ENCODE assay signal across 9 mouse cellular contexts in genomic region chr11:72470004-72470403, GRCm38 (mm10). TPM values are rescaled to one million over a fixed set of nuclear protein-coding genes. Genes with fewer than 3 reads are reported as not detected.
DNase-seq lines count a peak whose midpoint lies in the region; ATAC-seq and TF ChIP-seq lines count a peak whose summit lies in the region.
"Had no signal": no experiment of that assay in that cellular context is flagged by ENCODE, and none has a peak within 500 bp of the region (broad histone marks: within the 10 kb centered on the region; RNA-seq: fewer than 3 reads in every experiment).

No protein-coding gene starts in this region.

- 69% methylated on average over 4 of the region's 4 CpGs for WGBS in hindbrain, embryonic 10.5 days
- 72% methylated on average over 4 of the region's 4 CpGs for WGBS in hindbrain, embryonic 12.5 days
- WGBS in lung, embryonic 15.5 days, result 52% methylated on average over 4 of the region's 4 CpGs
- 33% methylated on average over 4 of the region's 4 CpGs for WGBS in lung, adult 2 months
- WGBS in embryonic facial prominence, embryonic 12.5 days, result 60% methylated on average over 4 of the region's 4 CpGs
- 42% methylated on average over 4 of the region's 4 CpGs for WGBS in liver, embryonic 15.5 days (ENCODE audit: insufficient replicate concordance)
- 68% methylated on average over 4 of the region's 4 CpGs for WGBS in midbrain, embryonic 16.5 days

- no peak for ATAC-seq in hindbrain, embryonic 12.5 days (ENCODE audit: low FRiP score)
- ATAC-seq in lung, embryonic 15.5 days (ENCODE audit: borderline replicate concordance, extremely low read depth, low FRiP score, low TSS enrichment), result no peak
- ATAC-seq in embryonic facial prominence, embryonic 12.5 days (ENCODE audit: insufficient number of reproducible peaks, insufficient read depth, low FRiP score, low TSS enrichment), result no peak
- ATAC-seq in liver, embryonic 15.5 days (ENCODE audit: insufficient read depth), result no peak
- no peak for ATAC-seq in midbrain, embryonic 16.5 days

- TF ChIP-seq CTCF in lung, adult 2 months (IDR thresholded peaks at IDR 0.05; ENCODE audit: insufficient read depth, low read length), result no peak

- H3K4me1 ChIP-seq in hindbrain, embryonic 10.5 days (replicated peaks), result peaks cover 84% of the 10 kb centered on the region
- peaks cover 37% of the 10 kb centered on the region for H3K4me1 ChIP-seq in hindbrain, embryonic 12.5 days
- peaks cover 79% of the 10 kb centered on the region for H3K4me1 ChIP-seq in lung, embryonic 15.5 days
- H3K4me1 ChIP-seq in lung, adult 2 months (ENCODE audit: control insufficient read depth, insufficient read depth, low read length), result peaks cover 51% of the 10 kb centered on the region
- H3K4me1 ChIP-seq in embryonic facial prominence, embryonic 12.5 days, result peaks cover 31% of the 10 kb centered on the region
- H3K4me1 ChIP-seq in liver, embryonic 15.5 days (replicated peaks), result peaks cover 88% of the 10 kb centered on the region
- peaks cover 3% of the 10 kb centered on the region; the same call in 1 of the 2 replicates for H3K4me1 ChIP-seq in midbrain, embryonic 16.5 days (ENCODE audit: control insufficient read depth, insufficient read depth, low read length)

- 0 out of 2 replicates have a peak, but pooled peaks cover 3% of the 10 kb centered on the region for H3K36me3 ChIP-seq in hindbrain, embryonic 10.5 days
- 0 out of 2 replicates have a peak, but pooled peaks cover 4% of the 10 kb centered on the region for H3K36me3 ChIP-seq in hindbrain, embryonic 12.5 days
- no peaks in the 10 kb centered on the region for H3K36me3 ChIP-seq in lung, embryonic 15.5 days
- no peaks in the 10 kb centered on the region for H3K36me3 ChIP-seq in embryonic facial prominence, embryonic 12.5 days
- no peaks in the 10 kb centered on the region for H3K36me3 ChIP-seq in liver, embryonic 15.5 days (replicated peaks)
- 0 out of 2 replicates have a peak, but pooled peaks cover 4% of the 10 kb centered on the region for H3K36me3 ChIP-seq in midbrain, embryonic 16.5 days (ENCODE audit: control insufficient read depth, insufficient read depth, low read length)

- TF ChIP-seq POLR2A in lung, adult 2 months (IDR thresholded peaks at IDR 0.05; ENCODE audit: borderline replicate concordance, extremely low read depth, low read depth, low read length), result no peak

- no peaks in the 10 kb centered on the region for H3K9me3 ChIP-seq in hindbrain, embryonic 10.5 days
- H3K9me3 ChIP-seq in hindbrain, embryonic 12.5 days (replicated peaks), result no peaks in the 10 kb centered on the region
- H3K9me3 ChIP-seq in lung, embryonic 15.5 days, result no peaks in the 10 kb centered on the region
- no peaks in the 10 kb centered on the region for H3K9me3 ChIP-seq in embryonic facial prominence, embryonic 12.5 days
- no peaks in the 10 kb centered on the region for H3K9me3 ChIP-seq in liver, embryonic 15.5 days (replicated peaks)
- H3K9me3 ChIP-seq in midbrain, embryonic 16.5 days (replicated peaks; ENCODE audit: control insufficient read depth, low read length, poor library complexity, severe bottlenecking), result no peaks in the 10 kb centered on the region

- H3K27me3 ChIP-seq in hindbrain, embryonic 10.5 days (ENCODE audit: insufficient read depth, poor library complexity, severe bottlenecking), result no peaks in the 10 kb centered on the region
- no peaks in the 10 kb centered on the region for H3K27me3 ChIP-seq in hindbrain, embryonic 12.5 days
- no peaks in the 10 kb centered on the region for H3K27me3 ChIP-seq in lung, embryonic 15.5 days
- H3K27me3 ChIP-seq in embryonic facial prominence, embryonic 12.5 days, result no peaks in the 10 kb centered on the region
- no peaks in the 10 kb centered on the region for H3K27me3 ChIP-seq in liver, embryonic 15.5 days
- no peaks in the 10 kb centered on the region for H3K27me3 ChIP-seq in midbrain, embryonic 16.5 days (ENCODE audit: control insufficient read depth, insufficient read depth, low read depth, low read length)

- no peak overlapping the region for H3K4me2 ChIP-seq in hindbrain, embryonic 12.5 days (replicated peaks)
- H3K4me2 ChIP-seq in lung, embryonic 15.5 days, result no peak overlapping the region
- no peak overlapping the region for H3K4me2 ChIP-seq in embryonic facial prominence, embryonic 12.5 days (replicated peaks)
- H3K4me2 ChIP-seq in liver, embryonic 15.5 days, result no peak overlapping the region
- no peak overlapping the region for H3K4me2 ChIP-seq in midbrain, embryonic 16.5 days (ENCODE audit: low read length)

- H3K9ac ChIP-seq in hindbrain, embryonic 12.5 days, result no peak overlapping the region
- no peak overlapping the region for H3K9ac ChIP-seq in lung, embryonic 15.5 days
- no peak overlapping the region for H3K9ac ChIP-seq in embryonic facial prominence, embryonic 12.5 days
- no peak overlapping the region for H3K9ac ChIP-seq in liver, embryonic 15.5 days
- H3K9ac ChIP-seq in midbrain, embryonic 16.5 days (ENCODE audit: low read depth, low read length), result no peak overlapping the region

- DNase-seq in hindbrain, embryonic 10.5 days (ENCODE audit: low spot score), result no peak
- DNase-seq in lung, adult 2 months, result no peak

- peak overlapping the region; percentile 50; the same call in 1 of the 2 replicates for H3K27ac ChIP-seq in hindbrain, embryonic 10.5 days
- no peak overlapping the region for H3K27ac ChIP-seq in hindbrain, embryonic 12.5 days
- peak overlapping the region; percentile 89 for H3K27ac ChIP-seq in lung, embryonic 15.5 days
- 0 out of 2 replicates have a peak overlapping the region, but pooled peaks have one; percentile 41 for H3K27ac ChIP-seq in embryonic facial prominence, embryonic 12.5 days
- H3K27ac ChIP-seq in liver, embryonic 15.5 days (replicated peaks), result peak overlapping the region; percentile 31; the same call in 1 of the 2 replicates
- no peak overlapping the region for H3K27ac ChIP-seq in midbrain, embryonic 16.5 days (ENCODE audit: low read length)
- H3K27ac ChIP-seq: macrophage had no signal

- H3K4me3 ChIP-seq in hindbrain, embryonic 10.5 days, result no peak overlapping the region
- H3K4me3 ChIP-seq in hindbrain, embryonic 12.5 days, result no peak overlapping the region
- no peak overlapping the region for H3K4me3 ChIP-seq in lung, embryonic 15.5 days
- no peak overlapping the region for H3K4me3 ChIP-seq in lung, adult 2 months (replicated peaks; ENCODE audit: extremely low read depth, low read depth, low read length)
- H3K4me3 ChIP-seq in embryonic facial prominence, embryonic 12.5 days, result no peak overlapping the region
- H3K4me3 ChIP-seq in liver, embryonic 15.5 days (replicated peaks), result no peak overlapping the region
- no peak overlapping the region for H3K4me3 ChIP-seq in midbrain, embryonic 16.5 days (ENCODE audit: low read depth, low read length)

RNA-seq across cellular contexts. Expression of gene Spns2, which starts 19.7 kb away (rescaled TPM):
- polyA plus RNA-seq in hindbrain, embryonic 10.5 days (2016; fragmentation: Nextera tagmentation; extraction: Ambion mirVana), result 4.0 and 5.5 TPM in 2 replicates
- 8.8 and 9.3 TPM in 2 replicates for polyA plus RNA-seq in hindbrain, embryonic 12.5 days (2016; fragmentation: Nextera tagmentation; extraction: Ambion mirVana)
- polyA plus RNA-seq in lung, embryonic 15.5 days (2015; fragmentation: Nextera tagmentation; extraction: Ambion mirVana), result 5.3 and 6.4 TPM in 2 replicates
- polyA plus RNA-seq in lung, adult 2 months (2012; rRNA removed), result 103 and 126 TPM in 2 replicates
- polyA plus RNA-seq in embryonic facial prominence, embryonic 12.5 days (2016; fragmentation: Nextera tagmentation; extraction: Ambion mirVana), result 3.9 and 4.3 TPM in 2 replicates
- polyA plus RNA-seq in liver, embryonic 15.5 days (2015; fragmentation: Nextera tagmentation; extraction: Ambion mirVana), result 4.1 and 5.3 TPM in 2 replicates
- polyA plus RNA-seq in midbrain, embryonic 16.5 days (2015; fragmentation: Nextera tagmentation; extraction: Ambion mirVana), result 6.8 and 8.4 TPM in 2 replicates
- polyA plus RNA-seq: macrophage had no signal

RNA-seq across cellular contexts. Expression of gene Mybbp1a, which starts 28.8 kb away (rescaled TPM):
- polyA plus RNA-seq in hindbrain, embryonic 10.5 days (2016; fragmentation: Nextera tagmentation; extraction: Ambion mirVana), result 148 and 215 TPM in 2 replicates
- polyA plus RNA-seq in hindbrain, embryonic 12.5 days (2016; fragmentation: Nextera tagmentation; extraction: Ambion mirVana), result 112 and 123 TPM in 2 replicates
- 137 and 140 TPM in 2 replicates for polyA plus RNA-seq in lung, embryonic 15.5 days (2015; fragmentation: Nextera tagmentation; extraction: Ambion mirVana)
- polyA plus RNA-seq in lung, adult 2 months (2012; rRNA removed), result 26.1 and 32.8 TPM in 2 replicates
- 148 and 172 TPM in 2 replicates for polyA plus RNA-seq in embryonic facial prominence, embryonic 12.5 days (2016; fragmentation: Nextera tagmentation; extraction: Ambion mirVana)
- 66.0 and 70.7 TPM in 2 replicates for polyA plus RNA-seq in liver, embryonic 15.5 days (2015; fragmentation: Nextera tagmentation; extraction: Ambion mirVana)
- polyA plus RNA-seq in midbrain, embryonic 16.5 days (2015; fragmentation: Nextera tagmentation; extraction: Ambion mirVana), result 61.1 and 67.6 TPM in 2 replicates

RNA-seq across cellular contexts. Expression of gene Ggt6, which starts 34.7 kb away (rescaled TPM):
- not detected in 2 replicates for polyA plus RNA-seq in hindbrain, embryonic 10.5 days (2016; fragmentation: Nextera tagmentation; extraction: Ambion mirVana)
- polyA plus RNA-seq in hindbrain, embryonic 12.5 days (2016; fragmentation: Nextera tagmentation; extraction: Ambion mirVana), result 0.32 TPM in 1 of 2 replicates, not detected in the other
- 0.14 and 0.26 TPM in 2 replicates for polyA plus RNA-seq in lung, embryonic 15.5 days (2015; fragmentation: Nextera tagmentation; extraction: Ambion mirVana)
- 2.9 and 7.0 TPM in 2 replicates for polyA plus RNA-seq in lung, adult 2 months (2012; rRNA removed)
- 0.09 and 0.32 TPM in 2 replicates for polyA plus RNA-seq in embryonic facial prominence, embryonic 12.5 days (2016; fragmentation: Nextera tagmentation; extraction: Ambion mirVana)
- 0.32 and 0.36 TPM in 2 replicates for polyA plus RNA-seq in liver, embryonic 15.5 days (2015; fragmentation: Nextera tagmentation; extraction: Ambion mirVana)
- polyA plus RNA-seq in midbrain, embryonic 16.5 days (2015; fragmentation: Nextera tagmentation; extraction: Ambion mirVana), result not detected in 2 replicates
- polyA plus RNA-seq: hindbrain, embryonic 16.5 days; macrophage had no signal

RNA-seq across cellular contexts. Expression of gene Smtnl2, which starts 58.5 kb away (rescaled TPM):
- polyA plus RNA-seq in hindbrain, embryonic 10.5 days (2016; fragmentation: Nextera tagmentation; extraction: Ambion mirVana), result 10.7 and 22.8 TPM in 2 replicates
- 14.5 and 15.3 TPM in 2 replicates for polyA plus RNA-seq in hindbrain, embryonic 12.5 days (2016; fragmentation: Nextera tagmentation; extraction: Ambion mirVana)
- polyA plus RNA-seq in lung, embryonic 15.5 days (2015; fragmentation: Nextera tagmentation; extraction: Ambion mirVana), result 156 and 158 TPM in 2 replicates
- 32.1 and 34.5 TPM in 2 replicates for polyA plus RNA-seq in lung, adult 2 months (2012; rRNA removed)
- 22.6 and 23.4 TPM in 2 replicates for polyA plus RNA-seq in embryonic facial prominence, embryonic 12.5 days (2016; fragmentation: Nextera tagmentation; extraction: Ambion mirVana)
- polyA plus RNA-seq in liver, embryonic 15.5 days (2015; fragmentation: Nextera tagmentation; extraction: Ambion mirVana), result 4.2 and 4.5 TPM in 2 replicates
- polyA plus RNA-seq in midbrain, embryonic 16.5 days (2015; fragmentation: Nextera tagmentation; extraction: Ambion mirVana), result 10.3 and 12.2 TPM in 2 replicates
- polyA plus RNA-seq: macrophage had no signal

Comparison
In these comparisons a context has a peak if more than half of its experiments do, and no peak if none do; other contexts are left out.
1. H3K27ac ChIP-seq: peak in hindbrain, embryonic 10.5 days (single experiment), lung, embryonic 15.5 days (single experiment), embryonic facial prominence, embryonic 12.5 days (single experiment) and liver, embryonic 15.5 days (single experiment); none in hindbrain, embryonic 12.5 days (single experiment) and midbrain, embryonic 16.5 days (single experiment).
2. RNA of gene Spns2, which starts 19.7 kb away (polyA plus RNA-seq): 103 to 126 TPM in lung, adult 2 months; 8.8 to 9.3 TPM in hindbrain, embryonic 12.5 days, 6.8 to 8.4 TPM in midbrain, embryonic 16.5 days, 5.3 to 6.4 TPM in lung, embryonic 15.5 days, 4.0 to 5.5 TPM in hindbrain, embryonic 10.5 days, 4.1 to 5.3 TPM in liver, embryonic 15.5 days and 3.9 to 4.3 TPM in embryonic facial prominence, embryonic 12.5 days; every median in the first group is over 10 times any median in the second.